Mouse (Mus musculus): ENCODE results near the gene Eif5. TPM values are rescaled to one million over a fixed set of nuclear protein-coding genes. Genes with fewer than 3 reads are reported as not detected.
A peak's percentile ranks its signal among the peaks of the same experiment; 100 is the strongest.
"Not testable (repeated sequence)": the region's sequence is repeated elsewhere in the genome, so short reads cannot be mapped to it uniquely, and the experiment has no call there.

Eif5 gene
- polyA plus RNA-seq, 1 experiment from 2014 or later = 587 TPM

GRCm38 (mm10) chr12:111552342-111552741 lies 14.5 kb downstream of the Eif5 start:
- peaks cover 18% of the 10 kb centered on the region for H3K36me3 ChIP-seq
- no peak overlapping the region for H3K27ac ChIP-seq (replicated peaks)
- 72% methylated on average over 8 of the region's 8 CpGs for WGBS
- no peaks in the 10 kb centered on the region for H3K4me1 ChIP-seq (replicated peaks)
- ATAC-seq (ENCODE audit: low read depth) = no peak
- no peak overlapping the region for H3K9ac ChIP-seq
- no peak overlapping the region for H3K4me3 ChIP-seq
- H3K4me2 ChIP-seq = no peak overlapping the region
- H3K27me3 ChIP-seq = no peaks in the 10 kb centered on the region
- no peaks in the 10 kb centered on the region for H3K9me3 ChIP-seq

GRCm38 (mm10) chr12:111555357-111555756 lies 17.5 kb downstream of the Eif5 start:
- no peak overlapping the region for H3K4me2 ChIP-seq
- H3K36me3 ChIP-seq = no peaks in the 10 kb centered on the region
- no peak for ATAC-seq (ENCODE audit: low read depth)
- H3K9ac ChIP-seq = no peak overlapping the region
- no peak overlapping the region for H3K27ac ChIP-seq (replicated peaks)
- no peak overlapping the region for H3K4me3 ChIP-seq
- no peaks in the 10 kb centered on the region for H3K9me3 ChIP-seq
- H3K4me1 ChIP-seq (replicated peaks) = peaks cover 9% of the 10 kb centered on the region
- no peaks in the 10 kb centered on the region for H3K27me3 ChIP-seq
- 55% methylated on average over 4 of the region's 4 CpGs for WGBS

- not testable (repeated sequence) for H3K4me2 ChIP-seq; H3K27me3 ChIP-seq; H3K9ac ChIP-seq; H3K4me3 ChIP-seq; H3K27ac ChIP-seq (replicated peaks); ATAC-seq (ENCODE audit: low read depth); H3K9me3 ChIP-seq; H3K36me3 ChIP-seq
- 87% methylated on average over 5 of the region's 5 CpGs for WGBS
- H3K4me1 ChIP-seq (replicated peaks) = peaks cover 12% of the 10 kb centered on the region
Observed at GRCm38 (mm10) chr12:111555893-111556292, 18.1 kb downstream of the Eif5 start.

- WGBS = 69% methylated on average over 6 of the region's 6 CpGs
- no peak for ATAC-seq (ENCODE audit: low read depth)
- H3K27ac ChIP-seq (replicated peaks) = no peak overlapping the region
- no peak overlapping the region for H3K4me3 ChIP-seq
- H3K27me3 ChIP-seq = no peaks in the 10 kb centered on the region
- no peaks in the 10 kb centered on the region for H3K36me3 ChIP-seq
- no peaks in the 10 kb centered on the region for H3K9me3 ChIP-seq
- no peak overlapping the region for H3K4me2 ChIP-seq
- no peak overlapping the region for H3K9ac ChIP-seq
- peaks cover 18% of the 10 kb centered on the region for H3K4me1 ChIP-seq (replicated peaks)
Observed at GRCm38 (mm10) chr12:111557538-111557937, 19.7 kb downstream of the Eif5 start.

- Histone ChIP-seq H3K4me1 (replicated peaks) (peaks cover 25% of the 10 kb centered on the region), H3K9ac (no peak overlapping the region), H3K36me3 (no peaks in the 10 kb centered on the region), H3K4me3 (no peak overlapping the region), H3K4me2 (no peak overlapping the region), H3K9me3 (no peaks in the 10 kb centered on the region), H3K27me3 (no peaks in the 10 kb centered on the region), H3K27ac (replicated peaks) (no peak overlapping the region)
- ATAC-seq (ENCODE audit: low read depth) = no peak
- WGBS = 62% methylated on average over 2 of the region's 2 CpGs
Observed at GRCm38 (mm10) chr12:111558655-111559054, 20.8 kb downstream of the Eif5 start.

GRCm38 (mm10) chr12:111559647-111560258 lies 21.9 kb downstream of the Eif5 start:
- peak; percentile 58; the same call in 1 of the 2 replicates for ATAC-seq (ENCODE audit: low read depth)
- Histone ChIP-seq H3K27me3 (no peaks in the 10 kb centered on the region), H3K9me3 (no peaks in the 10 kb centered on the region), H3K4me2 (peak overlapping the region; percentile 42), H3K27ac (replicated peaks) (peak overlapping the region; percentile 38), H3K9ac (peak overlapping the region; percentile 54; the same call in 1 of the 2 replicates), H3K4me1 (replicated peaks) (peaks cover 25% of the 10 kb centered on the region), H3K4me3 (0 out of 2 replicates have a peak overlapping the region, but pooled peaks have one; percentile 10), H3K36me3 (no peaks in the 10 kb centered on the region)
- 59% methylated on average over 18 of the region's 18 CpGs for WGBS

- H3K27ac ChIP-seq (replicated peaks) = peak overlapping the region; percentile 38; the same call in 1 of the 2 replicates
- ATAC-seq (ENCODE audit: low read depth) = peak; percentile 57; the same call in 1 of the 2 replicates
- 0 out of 2 replicates have a peak overlapping the region, but pooled peaks have one; percentile 54 for H3K9ac ChIP-seq
- H3K4me1 ChIP-seq (replicated peaks) = peaks cover 25% of the 10 kb centered on the region
- H3K4me2 ChIP-seq = peak overlapping the region; percentile 42
- H3K4me3 ChIP-seq = no peak overlapping the region
- no peaks in the 10 kb centered on the region for H3K36me3 ChIP-seq
- no peaks in the 10 kb centered on the region for H3K9me3 ChIP-seq
- WGBS = 48% methylated on average over 5 of the region's 5 CpGs
- H3K27me3 ChIP-seq = no peaks in the 10 kb centered on the region
Observed at GRCm38 (mm10) chr12:111560286-111560685, 22.5 kb downstream of the Eif5 start.

GRCm38 (mm10) chr12:111562276-111562814 lies 24.5 kb downstream of the Eif5 start:
- Histone ChIP-seq H3K4me1 (replicated peaks) (peaks cover 25% of the 10 kb centered on the region), H3K27ac (replicated peaks) (peak overlapping the region; percentile 28; the same call in 1 of the 2 replicates), H3K36me3 (no peaks in the 10 kb centered on the region), H3K9ac (no peak overlapping the region), H3K4me2 (no peak overlapping the region), H3K27me3 (no peaks in the 10 kb centered on the region), H3K9me3 (no peaks in the 10 kb centered on the region), H3K4me3 (no peak overlapping the region)
- 49% methylated on average over 4 of the region's 4 CpGs for WGBS
- no peak; the same call in 1 of the 2 replicates for ATAC-seq (ENCODE audit: low read depth)

- Histone ChIP-seq H3K9ac (no peak overlapping the region), H3K4me3 (no peak overlapping the region), H3K36me3 (no peaks in the 10 kb centered on the region), H3K27ac (replicated peaks) (peak overlapping the region; percentile 28; the same call in 1 of the 2 replicates), H3K9me3 (no peaks in the 10 kb centered on the region), H3K4me2 (no peak overlapping the region), H3K4me1 (replicated peaks) (peaks cover 25% of the 10 kb centered on the region), H3K27me3 (no peaks in the 10 kb centered on the region)
- WGBS = 40% methylated on average over 5 of the region's 5 CpGs
- ATAC-seq (ENCODE audit: low read depth) = no peak
Observed at GRCm38 (mm10) chr12:111563076-111563629, 25.3 kb downstream of the Eif5 start.

GRCm38 (mm10) chr12:111565363-111565762 lies 27.5 kb downstream of the Eif5 start:
- Histone ChIP-seq H3K4me3 (no peak overlapping the region), H3K27me3 (no peaks in the 10 kb centered on the region), H3K4me1 (replicated peaks) (peaks cover 16% of the 10 kb centered on the region), H3K9ac (no peak overlapping the region), H3K9me3 (no peaks in the 10 kb centered on the region), H3K36me3 (no peaks in the 10 kb centered on the region), H3K27ac (replicated peaks) (no peak overlapping the region), H3K4me2 (no peak overlapping the region)
- 78% methylated on average over 5 of the region's 5 CpGs for WGBS
- no peak for ATAC-seq (ENCODE audit: low read depth)

- ATAC-seq (ENCODE audit: low read depth) = no peak
- H3K4me3 ChIP-seq = no peak overlapping the region
- H3K4me2 ChIP-seq = no peak overlapping the region
- H3K9me3 ChIP-seq = no peaks in the 10 kb centered on the region
- WGBS = 70% methylated on average over 11 of the region's 11 CpGs
- H3K9ac ChIP-seq = no peak overlapping the region
- no peaks in the 10 kb centered on the region for H3K36me3 ChIP-seq
- H3K4me1 ChIP-seq (replicated peaks) = peaks cover 23% of the 10 kb centered on the region
- H3K27me3 ChIP-seq = no peaks in the 10 kb centered on the region
- H3K27ac ChIP-seq (replicated peaks) = no peak overlapping the region
Observed at GRCm38 (mm10) chr12:111568836-111569235, 31.0 kb downstream of the Eif5 start.

GRCm38 (mm10) chr12:111572406-111572805 lies 34.6 kb downstream of the Eif5 start:
- H3K27ac ChIP-seq (replicated peaks) = no peak overlapping the region
- no peaks in the 10 kb centered on the region for H3K9me3 ChIP-seq
- WGBS = 82% methylated on average over 7 of the region's 7 CpGs
- H3K27me3 ChIP-seq = no peaks in the 10 kb centered on the region
- no peaks in the 10 kb centered on the region for H3K36me3 ChIP-seq
- H3K4me3 ChIP-seq = no peak overlapping the region
- H3K4me1 ChIP-seq (replicated peaks) = peaks cover 41% of the 10 kb centered on the region
- peak overlapping the region; percentile 75; the same call in 1 of the 2 replicates for H3K9ac ChIP-seq
- peak overlapping the region; percentile 89; the same call in 1 of the 2 replicates for H3K4me2 ChIP-seq
- ATAC-seq (ENCODE audit: low read depth) = no peak

Measured in neural tube, embryonic 13.5 days (tissue).